ENCODE assay signal across 14 mouse cellular contexts in genomic region chr4:123260071-123260746, GRCm38 (mm10). TPM values are rescaled to one million over a fixed set of nuclear protein-coding genes. Genes with fewer than 3 reads are reported as not detected.
DNase-seq lines count a peak whose midpoint lies in the region; ATAC-seq and TF ChIP-seq lines count a peak whose summit lies in the region.
"Had no signal": no experiment of that assay in that cellular context is flagged by ENCODE, and none has a peak within 500 bp of the region (broad histone marks: within the 10 kb centered on the region; RNA-seq: fewer than 3 reads in every experiment).

No protein-coding gene starts in this region.

- H3K9ac ChIP-seq in embryonic facial prominence, embryonic 14.5 days (ENCODE audit: low read depth, low read length): no peak overlapping the region
- no peak overlapping the region for H3K9ac ChIP-seq in neural tube, embryonic 11.5 days (ENCODE audit: low read length)
- H3K9ac ChIP-seq in midbrain, postnatal 0 days (replicated peaks; ENCODE audit: low read length, poor library complexity, severe bottlenecking): no peak overlapping the region
- H3K9ac ChIP-seq: limb, embryonic 15.5 days had no signal

- TF ChIP-seq CTCF in midbrain, postnatal 0 days (IDR thresholded peaks at IDR 0.05): no peak

- H3K4me3 ChIP-seq in heart, embryonic 10.5 days: peak overlapping the region; percentile 18; the same call in 1 of the 2 replicates
- no peak overlapping the region for H3K4me3 ChIP-seq in embryonic facial prominence, embryonic 14.5 days (ENCODE audit: low read depth, low read length)
- H3K4me3 ChIP-seq in neural tube, embryonic 11.5 days (ENCODE audit: low read depth, low read length): no peak overlapping the region
- H3K4me3 ChIP-seq in midbrain, postnatal 0 days (ENCODE audit: low read depth, low read length): no peak overlapping the region
- H3K4me3 ChIP-seq: forebrain, embryonic 10.5 days; limb, embryonic 15.5 days had no signal

- H3K36me3 ChIP-seq in heart, embryonic 10.5 days: no peaks in the 10 kb centered on the region
- H3K36me3 ChIP-seq in embryonic facial prominence, embryonic 14.5 days (ENCODE audit: control insufficient read depth, insufficient read depth, low read length): no peaks in the 10 kb centered on the region
- H3K36me3 ChIP-seq in neural tube, embryonic 11.5 days (ENCODE audit: control insufficient read depth, insufficient read depth, low read length): no peaks in the 10 kb centered on the region
- no peaks in the 10 kb centered on the region for H3K36me3 ChIP-seq in midbrain, postnatal 0 days (ENCODE audit: insufficient read depth, low read length)
- H3K36me3 ChIP-seq: forebrain, embryonic 10.5 days; limb, embryonic 15.5 days had no signal

- H3K27me3 ChIP-seq in heart, embryonic 10.5 days (ENCODE audit: insufficient read depth, poor library complexity, severe bottlenecking): no peaks in the 10 kb centered on the region; the same call in 1 of the 2 replicates
- no peaks in the 10 kb centered on the region for H3K27me3 ChIP-seq in embryonic facial prominence, embryonic 14.5 days (replicated peaks; ENCODE audit: control insufficient read depth, insufficient read depth, low read length)
- no peaks in the 10 kb centered on the region for H3K27me3 ChIP-seq in neural tube, embryonic 11.5 days (ENCODE audit: control insufficient read depth, insufficient read depth, low read length)
- H3K27me3 ChIP-seq in midbrain, postnatal 0 days (ENCODE audit: insufficient read depth, low read length): no peaks in the 10 kb centered on the region
- H3K27me3 ChIP-seq: limb, embryonic 15.5 days had no signal

- WGBS in heart, embryonic 10.5 days: 28% methylated on average over 8 of the region's 8 CpGs
- 37% methylated on average over 8 of the region's 8 CpGs for WGBS in embryonic facial prominence, embryonic 14.5 days
- WGBS in neural tube, embryonic 11.5 days: 37% methylated on average over 8 of the region's 8 CpGs
- 57% methylated on average over 8 of the region's 8 CpGs for WGBS in midbrain, postnatal 0 days

- DNase-seq in heart, embryonic 10.5 days (ENCODE audit: low spot score): no peak
- DNase-seq in heart, postnatal 25 days (ENCODE audit: low spot score): no peak
- DNase-seq in kidney, postnatal 4 days: peak; percentile 40 to 55
- DNase-seq in kidney, postnatal 25 days: no peak
- DNase-seq in embryonic facial prominence, embryonic 14.5 days (ENCODE audit: low spot score): peak; percentile 66
- peak; percentile 87 for DNase-seq in neural tube, embryonic 11.5 days (ENCODE audit: low spot score)
- DNase-seq in right cerebral cortex, adult 18-20 months: no peak
- no peak for DNase-seq in midbrain, postnatal 0 days (ENCODE audit: low spot score)
- DNase-seq: B cell, adult 2 months; gastrocnemius, postnatal 36 days; thymus, postnatal 36 days had no signal

- peak; percentile 63; the same call in 1 of the 2 replicates for ATAC-seq in embryonic facial prominence, embryonic 14.5 days (ENCODE audit: low read depth)
- peak; percentile 41; the same call in 1 of the 2 replicates for ATAC-seq in neural tube, embryonic 11.5 days (ENCODE audit: insufficient read depth, low FRiP score, low TSS enrichment)
- no peak for ATAC-seq in midbrain, postnatal 0 days (ENCODE audit: low FRiP score)

- peak overlapping the region; percentile 56; the same call in 1 of the 2 replicates for H3K27ac ChIP-seq in heart, embryonic 10.5 days
- no peak overlapping the region for H3K27ac ChIP-seq in embryonic facial prominence, embryonic 14.5 days (replicated peaks; ENCODE audit: low read depth, low read length)
- no peak overlapping the region for H3K27ac ChIP-seq in neural tube, embryonic 11.5 days (ENCODE audit: low read depth, low read length)
- H3K27ac ChIP-seq in midbrain, postnatal 0 days (ENCODE audit: low read depth, low read length): no peak overlapping the region
- H3K27ac ChIP-seq: forebrain, embryonic 10.5 days; limb, embryonic 15.5 days; macrophage had no signal

- H3K4me2 ChIP-seq in embryonic facial prominence, embryonic 14.5 days (ENCODE audit: low read depth, low read length): no peak overlapping the region
- no peak overlapping the region for H3K4me2 ChIP-seq in neural tube, embryonic 11.5 days (ENCODE audit: low read depth)
- no peak overlapping the region for H3K4me2 ChIP-seq in midbrain, postnatal 0 days (ENCODE audit: low read depth, low read length, poor library complexity, severe bottlenecking)
- H3K4me2 ChIP-seq: limb, embryonic 15.5 days had no signal

- intact Hi-C loops in heart, postnatal 25 days (cut with DNase I): no loop called here

- no peaks in the 10 kb centered on the region for H3K9me3 ChIP-seq in heart, embryonic 10.5 days
- no peaks in the 10 kb centered on the region for H3K9me3 ChIP-seq in embryonic facial prominence, embryonic 14.5 days (ENCODE audit: control insufficient read depth, low read length)
- no peaks in the 10 kb centered on the region for H3K9me3 ChIP-seq in neural tube, embryonic 11.5 days (ENCODE audit: control insufficient read depth, low read length)
- no peaks in the 10 kb centered on the region for H3K9me3 ChIP-seq in midbrain, postnatal 0 days (ENCODE audit: low read length)
- H3K9me3 ChIP-seq: forebrain, embryonic 10.5 days; limb, embryonic 15.5 days had no signal

- peaks cover 20% of the 10 kb centered on the region for H3K4me1 ChIP-seq in heart, embryonic 10.5 days
- H3K4me1 ChIP-seq in embryonic facial prominence, embryonic 14.5 days (ENCODE audit: control insufficient read depth, insufficient read depth, low read length): no peaks in the 10 kb centered on the region
- peaks cover 7% of the 10 kb centered on the region for H3K4me1 ChIP-seq in neural tube, embryonic 11.5 days (ENCODE audit: control insufficient read depth, insufficient read depth, low read length)
- H3K4me1 ChIP-seq in midbrain, postnatal 0 days (ENCODE audit: insufficient read depth, low read length): no peaks in the 10 kb centered on the region

RNA-seq across cellular contexts. Expression of gene Pabpc4, which starts 1.9 kb away (rescaled TPM):
- 70.4 and 73.3 TPM in 2 replicates for polyA plus RNA-seq in heart, embryonic 10.5 days (2016; fragmentation: Nextera tagmentation; extraction: Ambion mirVana)
- 100 to 1,000 TPM; 334 to 358 TPM for total RNA-seq in heart, postnatal 25 days (2021)
- polyA plus RNA-seq in embryonic facial prominence, embryonic 14.5 days (2014; fragmentation: Nextera tagmentation; extraction: Ambion mirVana): 60.4 and 60.8 TPM in 2 replicates
- 41.4 and 46.6 TPM in 2 replicates for polyA plus RNA-seq in neural tube, embryonic 11.5 days (2014; fragmentation: Nextera tagmentation; extraction: Ambion mirVana)
- 85.4 and 88.6 TPM in 2 replicates for total RNA-seq in midbrain, postnatal 0 days (2014; rRNA removed)
- 23.5 and 25.0 TPM in 2 replicates for polyA plus RNA-seq in midbrain, postnatal 0 days (2015; fragmentation: Nextera tagmentation; extraction: Ambion mirVana)

RNA-seq across cellular contexts. Expression of gene Heyl, which starts 26.9 kb away (rescaled TPM):
- 3.2 and 3.9 TPM in 2 replicates for polyA plus RNA-seq in heart, embryonic 10.5 days (2016; fragmentation: Nextera tagmentation; extraction: Ambion mirVana)
- total RNA-seq in heart, postnatal 25 days (2021): 10 to 100 TPM; 19.1 to 21.3 TPM
- polyA plus RNA-seq in embryonic facial prominence, embryonic 14.5 days (2014; fragmentation: Nextera tagmentation; extraction: Ambion mirVana): 18.4 and 19.1 TPM in 2 replicates
- 27.2 and 34.0 TPM in 2 replicates for polyA plus RNA-seq in neural tube, embryonic 11.5 days (2014; fragmentation: Nextera tagmentation; extraction: Ambion mirVana)
- 2.9 and 5.0 TPM in 2 replicates for total RNA-seq in midbrain, postnatal 0 days (2014; rRNA removed)
- polyA plus RNA-seq in midbrain, postnatal 0 days (2015; fragmentation: Nextera tagmentation; extraction: Ambion mirVana): 4.7 and 5.1 TPM in 2 replicates
- polyA plus RNA-seq: macrophage had no signal

RNA-seq across cellular contexts. Expression of gene Nt5c1a, which starts 58.9 kb away (rescaled TPM):
- 0.31 and 0.46 TPM in 2 replicates for polyA plus RNA-seq in heart, embryonic 10.5 days (2016; fragmentation: Nextera tagmentation; extraction: Ambion mirVana)
- total RNA-seq in heart, postnatal 25 days (2021): 10 to 100 TPM; 51.3 to 56.6 TPM
- 0.22 TPM in 1 of 2 replicates, not detected in the other for polyA plus RNA-seq in embryonic facial prominence, embryonic 14.5 days (2014; fragmentation: Nextera tagmentation; extraction: Ambion mirVana)
- not detected in 2 replicates for polyA plus RNA-seq in neural tube, embryonic 11.5 days (2014; fragmentation: Nextera tagmentation; extraction: Ambion mirVana)
- total RNA-seq in midbrain, postnatal 0 days (2014; rRNA removed): 1.9 and 2.4 TPM in 2 replicates
- polyA plus RNA-seq in midbrain, postnatal 0 days (2015; fragmentation: Nextera tagmentation; extraction: Ambion mirVana): 0.33 and 0.45 TPM in 2 replicates
- polyA plus RNA-seq: forebrain, embryonic 10.5 days; limb, embryonic 15.5 days; macrophage had no signal

Comparison
In these comparisons a context has a peak if more than half of its experiments do, and no peak if none do; other contexts are left out.
1. DNase-seq: peak in kidney, postnatal 4 days (2 of 2), embryonic facial prominence, embryonic 14.5 days (single experiment) and neural tube, embryonic 11.5 days (single experiment); none in heart, embryonic 10.5 days (single experiment), heart, postnatal 25 days (single experiment), kidney, postnatal 25 days (0 of 2), right cerebral cortex, adult 18-20 months (single experiment) and midbrain, postnatal 0 days (single experiment).